13 mouse cellular contexts compared by ENCODE assay signal in genomic region chr17:29947271-29947714, GRCm38 (mm10). TPM values are rescaled to one million over a fixed set of nuclear protein-coding genes. Genes with fewer than 3 reads are reported as not detected.
DNase-seq lines count a peak whose midpoint lies in the region; ATAC-seq and TF ChIP-seq lines count a peak whose summit lies in the region.
"Had no signal": no experiment of that assay in that cellular context is flagged by ENCODE, and none has a peak within 500 bp of the region (broad histone marks: within the 10 kb centered on the region; RNA-seq: fewer than 3 reads in every experiment).

No protein-coding gene starts in this region.

- no peak overlapping the region for H3K9ac ChIP-seq in forebrain, embryonic 16.5 days (replicated peaks; ENCODE audit: low read depth, low read length)
- no peak overlapping the region for H3K9ac ChIP-seq in midbrain, embryonic 14.5 days (replicated peaks; ENCODE audit: low read length)
- H3K9ac ChIP-seq: heart, embryonic 15.5 days; intestine, embryonic 15.5 days; liver, embryonic 12.5 days had no signal

- no peaks in the 10 kb centered on the region for H3K4me1 ChIP-seq in kidney, adult 2 months (ENCODE audit: control insufficient read depth, insufficient read depth, low read length)
- H3K4me1 ChIP-seq in forebrain, embryonic 16.5 days (replicated peaks; ENCODE audit: control insufficient read depth, insufficient read depth, low read length): peaks cover 13% of the 10 kb centered on the region
- H3K4me1 ChIP-seq in midbrain, embryonic 14.5 days (ENCODE audit: control insufficient read depth, insufficient read depth, low read length): peaks cover 11% of the 10 kb centered on the region; the same call in 1 of the 2 replicates
- H3K4me1 ChIP-seq: liver, embryonic 12.5 days had no signal

- H3K27ac ChIP-seq in kidney, adult 2 months (ENCODE audit: insufficient read depth, low read depth, low read length): no peak overlapping the region
- no peak overlapping the region for H3K27ac ChIP-seq in forebrain, embryonic 16.5 days (ENCODE audit: low read length)
- H3K27ac ChIP-seq in midbrain, embryonic 14.5 days (replicated peaks; ENCODE audit: low read depth, low read length): no peak overlapping the region
- H3K27ac ChIP-seq: heart, embryonic 15.5 days; intestine, embryonic 15.5 days; liver, embryonic 12.5 days had no signal

- no peaks in the 10 kb centered on the region for H3K27me3 ChIP-seq in kidney, adult 2 months (replicated peaks; ENCODE audit: control insufficient read depth, insufficient read depth, low read length)
- no peaks in the 10 kb centered on the region for H3K27me3 ChIP-seq in forebrain, embryonic 16.5 days (replicated peaks; ENCODE audit: control insufficient read depth, insufficient read depth, low read length)
- H3K27me3 ChIP-seq in midbrain, embryonic 14.5 days (ENCODE audit: control insufficient read depth, insufficient read depth, low read length): no peaks in the 10 kb centered on the region
- H3K27me3 ChIP-seq: heart, embryonic 15.5 days; intestine, embryonic 15.5 days had no signal

- H3K9me3 ChIP-seq in forebrain, embryonic 16.5 days (ENCODE audit: control insufficient read depth, low read length): no peaks in the 10 kb centered on the region
- H3K9me3 ChIP-seq in midbrain, embryonic 14.5 days (ENCODE audit: control insufficient read depth, low read length): no peaks in the 10 kb centered on the region
- H3K9me3 ChIP-seq: heart, embryonic 15.5 days; intestine, embryonic 15.5 days; liver, embryonic 12.5 days had no signal

- WGBS in kidney, adult 2 months: 53% methylated on average over 5 of the region's 5 CpGs
- WGBS in forebrain, embryonic 16.5 days: 29% methylated on average over 5 of the region's 5 CpGs
- WGBS in midbrain, embryonic 14.5 days: 17% methylated on average over 5 of the region's 5 CpGs

- no peak for TF ChIP-seq CTCF in kidney, adult 2 months (conservative IDR thresholded peaks at IDR 0.05; ENCODE audit: insufficient read depth, insufficient read length, low read depth, low read length)

- TF ChIP-seq POLR2A in kidney, adult 2 months (IDR thresholded peaks at IDR 0.05; ENCODE audit: low read depth, low read length): no peak

- ATAC-seq in forebrain, embryonic 16.5 days: peak; percentile 63
- peak; percentile 66; the same call in 1 of the 2 replicates for ATAC-seq in midbrain, embryonic 14.5 days (ENCODE audit: low FRiP score, low TSS enrichment)
- ATAC-seq in megakaryocyte progenitor cell, adult 5-6 weeks (replicated peaks; ENCODE audit: poor library complexity): no peak
- ATAC-seq: intestine, embryonic 15.5 days; liver, embryonic 12.5 days had no signal

- no peak overlapping the region for H3K4me2 ChIP-seq in forebrain, embryonic 16.5 days (ENCODE audit: low read length)
- H3K4me2 ChIP-seq in midbrain, embryonic 14.5 days (ENCODE audit: low read length): no peak overlapping the region
- H3K4me2 ChIP-seq: heart, embryonic 15.5 days; intestine, embryonic 15.5 days; liver, embryonic 12.5 days had no signal

- DNase-seq in cerebellum, postnatal 10 days: peak; percentile 92 to 95
- DNase-seq in cerebellum, postnatal 36 days: no peak
- DNase-seq in kidney, adult 2 months: peak; percentile 26
- no peak for DNase-seq in kidney, adult 8-10 months
- peak; percentile 70 for DNase-seq in midbrain, embryonic 14.5 days
- no peak for DNase-seq in urinary bladder, adult 2 months (ENCODE audit: low spot score)
- DNase-seq: layer of hippocampus, adult 9-11 months had no signal

- H3K4me3 ChIP-seq in kidney, adult 2 months (ENCODE audit: insufficient read depth, low read depth, low read length): no peak overlapping the region
- H3K4me3 ChIP-seq in forebrain, embryonic 16.5 days (replicated peaks; ENCODE audit: low read length): no peak overlapping the region
- H3K4me3 ChIP-seq in midbrain, embryonic 14.5 days (replicated peaks; ENCODE audit: low read depth, low read length): no peak overlapping the region
- H3K4me3 ChIP-seq: heart, embryonic 15.5 days; intestine, embryonic 15.5 days; liver, embryonic 12.5 days; megakaryocyte, embryonic 14.5 days had no signal

- H3K36me3 ChIP-seq in kidney, adult 2 months (ENCODE audit: control insufficient read depth, insufficient read depth, low read length): no peaks in the 10 kb centered on the region
- H3K36me3 ChIP-seq in forebrain, embryonic 16.5 days (ENCODE audit: control insufficient read depth, insufficient read depth): no peaks in the 10 kb centered on the region
- no peaks in the 10 kb centered on the region for H3K36me3 ChIP-seq in midbrain, embryonic 14.5 days (ENCODE audit: control insufficient read depth, insufficient read depth, low read length)
- H3K36me3 ChIP-seq: heart, embryonic 15.5 days; intestine, embryonic 15.5 days; liver, embryonic 12.5 days had no signal

RNA-seq across cellular contexts. Expression of gene Mdga1, which starts 22.6 kb away (rescaled TPM):
- polyA plus RNA-seq in kidney, adult 2 months (2012; rRNA removed): 0.50 and 1.3 TPM in 2 replicates
- polyA plus RNA-seq in forebrain, embryonic 16.5 days (2015; fragmentation: Nextera tagmentation; extraction: Ambion mirVana): 10.7 TPM in 2 replicates
- 20.0 and 20.5 TPM in 2 replicates for polyA plus RNA-seq in midbrain, embryonic 14.5 days (2014; fragmentation: Nextera tagmentation; extraction: Ambion mirVana)
- polyA plus RNA-seq in urinary bladder, adult 2 months (2012; rRNA removed): 4.0 and 5.6 TPM in 2 replicates
- 4.9 and 8.3 TPM in 2 replicates for total RNA-seq in megakaryocyte progenitor cell, adult 5-6 weeks (2015)
- total RNA-seq in megakaryocyte progenitor cell, adult 5-6 weeks (2017): 2.3 and 3.7 TPM in 2 replicates

RNA-seq across cellular contexts. Expression of gene Zfand3, which starts 57.2 kb away (rescaled TPM):
- polyA plus RNA-seq in kidney, adult 2 months (2012; rRNA removed): 103 and 111 TPM in 2 replicates
- polyA plus RNA-seq in forebrain, embryonic 16.5 days (2015; fragmentation: Nextera tagmentation; extraction: Ambion mirVana): 57.0 and 58.4 TPM in 2 replicates
- 49.9 and 66.9 TPM in 2 replicates for polyA plus RNA-seq in midbrain, embryonic 14.5 days (2014; fragmentation: Nextera tagmentation; extraction: Ambion mirVana)
- 131 and 145 TPM in 2 replicates for polyA plus RNA-seq in urinary bladder, adult 2 months (2012; rRNA removed)
- 16.2 and 18.1 TPM in 2 replicates for total RNA-seq in megakaryocyte progenitor cell, adult 5-6 weeks (2015)
- total RNA-seq in megakaryocyte progenitor cell, adult 5-6 weeks (2017): 9.1 and 11.4 TPM in 2 replicates

Comparison
In these comparisons a context has a peak if more than half of its experiments do, and no peak if none do; other contexts are left out.
1. DNase-seq: peak in cerebellum, postnatal 10 days (2 of 2), kidney, adult 2 months (single experiment) and midbrain, embryonic 14.5 days (single experiment); none in cerebellum, postnatal 36 days (0 of 2), kidney, adult 8-10 months (0 of 2) and urinary bladder, adult 2 months (single experiment).